Mouse (Mus musculus) midbrain, embryonic 10.5 days (tissue): ENCODE results near the gene Smarcad1. TPM values are rescaled to one million over a fixed set of nuclear protein-coding genes. Genes with fewer than 3 reads are reported as not detected.
A peak's percentile ranks its signal among the peaks of the same experiment; 100 is the strongest.
"Not testable (repeated sequence)": the region's sequence is repeated elsewhere in the genome, so short reads cannot be mapped to it uniquely, and the experiment has no call there.

Source experiments
- DNase-seq: peaks from one replicate; pipeline ENCODE4 v3.0.0-alpha.2; 2017; ENCODE audit warnings: low spot score
- H3K27ac ChIP-seq: fragments of 300-500 bp; sonication (generic); replicated peaks from 2 replicates; pipeline ENCODE4 v1.5.1; 2016; ENCODE audit warnings: mild to moderate bottlenecking
- H3K27me3 ChIP-seq: fragments of 300-500 bp; sonication (generic); 2 replicates; pipeline ENCODE4 v1.6.1; 2016; ENCODE audit warnings: low read depth, mild to moderate bottlenecking; ENCODE audit not compliant: poor library complexity, severe bottlenecking
- H3K36me3 ChIP-seq: fragments of 300-500 bp; sonication (generic); 2 replicates; pipeline ENCODE4 v1.6.1; 2016; ENCODE audit warnings: mild to moderate bottlenecking, moderate library complexity
- H3K4me1 ChIP-seq: fragments of 300-500 bp; sonication (generic); 2 replicates; pipeline ENCODE4 v1.6.1; 2016
- H3K4me3 ChIP-seq: fragments of 300-500 bp; sonication (generic); 2 replicates; pipeline ENCODE4 v1.5.1; 2016; ENCODE audit warnings: mild to moderate bottlenecking, moderate library complexity
- H3K9me3 ChIP-seq: fragments of 300-500 bp; sonication (generic); replicated peaks from 2 replicates; pipeline ENCODE4 v1.6.1; 2016; ENCODE audit warnings: mild to moderate bottlenecking
- WGBS: fragments of 180-500 bp; shearing (Covaris S2); methylation state at CpG from one replicate; pipeline ENCODE4 v1.1.7; 2016; 5-methylcytosine and 5-hydroxymethylcytosine counted together
- polyA plus RNA-seq: library from polyadenylated mRNA; unstranded; fragments of >200 nt; fragmentation: Nextera tagmentation; extraction: Ambion mirVana; gene quantifications from 2 replicates; pipeline ENCODE4 v1.2.1, GENCODE M21; 2016

Smarcad1 gene
- polyA plus RNA-seq, 1 experiment from 2014 or later: 116 TPM

- WGBS: 90% methylated on average over 4 of the region's 4 CpGs
- H3K4me3 ChIP-seq: no peak overlapping the region
- no peaks in the 10 kb centered on the region for H3K27me3 ChIP-seq
- no peaks in the 10 kb centered on the region for H3K4me1 ChIP-seq
- no peaks in the 10 kb centered on the region for H3K9me3 ChIP-seq
- no peak for DNase-seq
- H3K27ac ChIP-seq: no peak overlapping the region
- H3K36me3 ChIP-seq: no peaks in the 10 kb centered on the region
Measured at GRCm38 (mm10) chr6:65025130-65025529, 17.3 kb upstream of the Smarcad1 start.

GRCm38 (mm10) chr6:65034661-65035060 is 7.7 kb upstream of the Smarcad1 start:
- Histone ChIP-seq H3K27ac (no peak overlapping the region), H3K4me1 (no peaks in the 10 kb centered on the region), H3K4me3 (no peak overlapping the region), H3K36me3 (no peaks in the 10 kb centered on the region), H3K27me3 (no peaks in the 10 kb centered on the region), H3K9me3 (no peaks in the 10 kb centered on the region)
- DNase-seq: no peak
- 89% methylated on average over 2 of the region's 2 CpGs for WGBS

DNA sequence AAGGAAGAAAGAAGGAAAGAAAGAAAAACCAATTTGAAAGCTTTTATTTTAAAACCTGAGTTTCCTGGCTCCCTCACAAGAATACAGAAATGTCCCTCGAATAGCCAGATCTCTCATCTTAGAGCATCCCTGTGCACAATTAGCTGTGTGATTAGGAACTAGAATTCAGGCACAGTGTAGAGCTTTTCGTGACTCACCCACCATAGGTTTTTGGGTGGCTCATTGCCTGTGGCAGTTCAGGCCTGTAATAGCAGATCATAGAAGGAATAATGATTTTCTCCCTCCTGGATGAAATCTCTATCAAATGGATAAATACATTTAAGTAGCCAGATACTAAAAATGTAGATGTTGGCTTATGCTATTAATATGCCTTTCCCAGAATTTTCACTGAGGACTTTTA is 6.9 kb upstream of the Smarcad1 start:
- H3K27me3 ChIP-seq: no peaks in the 10 kb centered on the region
- H3K27ac ChIP-seq: no peak overlapping the region
- 88% methylated on average over 2 of the region's 2 CpGs for WGBS
- H3K4me3 ChIP-seq: no peak overlapping the region
- DNase-seq: no peak
- H3K36me3 ChIP-seq: no peaks in the 10 kb centered on the region
- no peaks in the 10 kb centered on the region for H3K4me1 ChIP-seq
- no peaks in the 10 kb centered on the region for H3K9me3 ChIP-seq

DNA sequence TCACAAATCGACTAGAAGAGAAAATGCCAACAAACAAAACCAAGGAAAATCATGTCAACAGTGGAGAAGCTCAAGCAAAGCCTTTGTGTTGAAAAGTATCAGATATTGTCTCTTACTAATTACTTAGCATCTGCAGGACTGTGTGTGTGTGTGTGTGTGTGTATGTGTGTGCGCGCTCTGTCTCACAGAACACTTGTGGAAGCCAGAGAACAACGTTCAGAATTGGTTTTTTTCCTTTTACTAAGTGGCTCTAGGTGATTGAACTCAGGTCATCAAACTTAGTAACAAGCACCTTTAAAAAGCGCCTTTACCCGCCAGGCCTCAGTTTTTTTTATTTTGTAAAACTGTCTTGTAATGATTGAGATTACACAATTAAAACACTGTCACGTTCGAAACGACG is 451 bp upstream of the Smarcad1 start:
- Histone ChIP-seq H3K27ac (peak overlapping the region; percentile 100), H3K36me3 (peaks cover 33% of the 10 kb centered on the region), H3K4me3 (peak overlapping the region; percentile 84), H3K9me3 (no peaks in the 10 kb centered on the region), H3K4me1 (peaks cover 15% of the 10 kb centered on the region), H3K27me3 (no peaks in the 10 kb centered on the region)
- 51% methylated on average over 10 of the region's 10 CpGs for WGBS
- peak; percentile 19 for DNase-seq

- peaks cover 45% of the 10 kb centered on the region for H3K36me3 ChIP-seq
- peak overlapping the region; percentile 84 for H3K4me3 ChIP-seq
- DNase-seq: no peak
- H3K27me3 ChIP-seq: no peaks in the 10 kb centered on the region
- H3K4me1 ChIP-seq: peaks cover 15% of the 10 kb centered on the region
- H3K27ac ChIP-seq: peak overlapping the region; percentile 100
- 16% methylated on average over 7 of the region's 7 CpGs for WGBS
- no peaks in the 10 kb centered on the region for H3K9me3 ChIP-seq
Measured at GRCm38 (mm10) chr6:65043241-65043640, 858 bp downstream of the Smarcad1 start.

GRCm38 (mm10) chr6:65049100-65049499 is 6.7 kb downstream of the Smarcad1 start:
- H3K27me3 ChIP-seq: no peaks in the 10 kb centered on the region
- H3K27ac ChIP-seq: no peak overlapping the region
- H3K4me3 ChIP-seq: no peak overlapping the region
- no peaks in the 10 kb centered on the region; the same call in 1 of the 2 replicates for H3K9me3 ChIP-seq
- H3K4me1 ChIP-seq: peaks cover 2% of the 10 kb centered on the region
- no peak for DNase-seq
- peaks cover 97% of the 10 kb centered on the region for H3K36me3 ChIP-seq
- WGBS: 94% methylated on average over 4 of the region's 4 CpGs

DNA sequence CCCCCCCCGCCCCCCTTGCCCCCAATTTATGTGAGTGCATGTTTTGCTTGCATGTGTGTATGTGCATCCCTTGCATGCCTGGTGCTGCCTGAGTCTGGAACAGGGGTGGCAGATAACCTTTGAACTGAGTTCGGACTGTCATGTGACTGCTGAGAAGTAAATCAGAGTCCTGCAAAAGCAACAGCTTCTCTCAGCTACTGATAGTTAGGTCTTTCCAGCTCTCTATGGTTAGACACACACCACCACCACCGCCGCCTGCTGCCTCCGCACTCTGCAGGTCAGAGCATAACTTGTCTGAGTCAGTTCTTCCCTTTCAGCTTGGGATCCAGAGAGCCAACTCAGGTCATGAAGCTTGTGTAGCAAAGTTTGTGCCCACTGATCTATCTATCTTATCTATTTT is 14.2 kb downstream of the Smarcad1 start:
- Histone ChIP-seq H3K27ac (no peak overlapping the region), H3K9me3 (no peaks in the 10 kb centered on the region), H3K27me3 (no peaks in the 10 kb centered on the region), H3K4me1 (no peaks in the 10 kb centered on the region), H3K36me3 (peaks cover 100% of the 10 kb centered on the region), H3K4me3 (no peak overlapping the region)
- DNase-seq: no peak
- WGBS: 94% methylated on average over 5 of the region's 5 CpGs

GRCm38 (mm10) chr6:65057137-65057536 is 14.8 kb downstream of the Smarcad1 start:
- not testable (repeated sequence) for H3K27me3 ChIP-seq, H3K4me3 ChIP-seq, H3K9me3 ChIP-seq, DNase-seq, H3K27ac ChIP-seq, H3K4me1 ChIP-seq
- WGBS: 84% methylated on average over 4 of the region's 4 CpGs
- H3K36me3 ChIP-seq: peaks cover 100% of the 10 kb centered on the region

- Histone ChIP-seq H3K27ac (no peak overlapping the region), H3K4me3 (no peak overlapping the region), H3K27me3 (no peaks in the 10 kb centered on the region), H3K4me1 (no peaks in the 10 kb centered on the region), H3K9me3 (no peaks in the 10 kb centered on the region), H3K36me3 (peaks cover 100% of the 10 kb centered on the region)
- no peak for DNase-seq
- WGBS: 95% methylated on average over 1 of the region's 1 CpGs
Measured at GRCm38 (mm10) chr6:65061049-65061448, 18.7 kb downstream of the Smarcad1 start.

- no peak for DNase-seq
- no peaks in the 10 kb centered on the region for H3K9me3 ChIP-seq
- H3K27me3 ChIP-seq: no peaks in the 10 kb centered on the region
- no peak overlapping the region for H3K4me3 ChIP-seq
- H3K36me3 ChIP-seq: peaks cover 86% of the 10 kb centered on the region
- no peak overlapping the region for H3K27ac ChIP-seq
- WGBS: 81% methylated on average over 2 of the region's 2 CpGs
- H3K4me1 ChIP-seq: no peaks in the 10 kb centered on the region
Measured at GRCm38 (mm10) chr6:65075201-65075600, 32.8 kb downstream of the Smarcad1 start.

- DNase-seq: no peak
- H3K4me1 ChIP-seq: no peaks in the 10 kb centered on the region
- no peak overlapping the region for H3K4me3 ChIP-seq
- H3K27ac ChIP-seq: no peak overlapping the region
- H3K27me3 ChIP-seq: no peaks in the 10 kb centered on the region
- 100% methylated on average over 1 of the region's 1 CpGs for WGBS
- no peaks in the 10 kb centered on the region for H3K9me3 ChIP-seq
- peaks cover 83% of the 10 kb centered on the region for H3K36me3 ChIP-seq
Measured at GRCm38 (mm10) chr6:65079139-65079538, 36.8 kb downstream of the Smarcad1 start.

- Histone ChIP-seq H3K27me3 (no peaks in the 10 kb centered on the region), H3K27ac (no peak overlapping the region), H3K4me3 (no peak overlapping the region), H3K36me3 (peaks cover 97% of the 10 kb centered on the region), H3K4me1 (no peaks in the 10 kb centered on the region), H3K9me3 (no peaks in the 10 kb centered on the region)
- DNase-seq: no peak
- 94% methylated on average over 2 of the region's 2 CpGs for WGBS
Measured at GRCm38 (mm10) chr6:65114902-65115301, 72.5 kb downstream of the Smarcad1 start.

DNA sequence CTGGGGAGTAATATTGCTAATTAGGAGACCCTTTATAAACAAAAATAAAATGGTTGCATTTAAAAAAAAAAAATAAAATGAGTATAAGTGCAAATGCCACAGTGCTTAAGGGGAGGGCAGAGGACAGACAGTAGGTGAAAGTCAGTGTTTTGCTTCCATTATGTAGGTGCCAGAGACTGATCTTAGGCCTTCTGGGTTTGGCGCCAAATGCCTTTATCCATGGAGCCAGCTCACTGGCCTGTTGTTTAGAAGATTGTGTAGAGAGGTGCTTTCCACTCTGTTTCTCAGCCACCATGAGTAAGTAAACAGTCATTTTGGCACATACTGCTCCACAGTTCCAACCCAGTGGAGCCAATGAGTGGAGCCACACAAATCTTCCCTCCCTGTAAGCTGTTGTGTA is 75.2 kb downstream of the Smarcad1 start:
- no peak for DNase-seq
- no peak overlapping the region for H3K27ac ChIP-seq
- WGBS: 93% methylated on average over 1 of the region's 1 CpGs
- no peak overlapping the region for H3K4me3 ChIP-seq
- peaks cover 80% of the 10 kb centered on the region for H3K36me3 ChIP-seq
- H3K9me3 ChIP-seq: no peaks in the 10 kb centered on the region
- H3K4me1 ChIP-seq: no peaks in the 10 kb centered on the region
- no peaks in the 10 kb centered on the region for H3K27me3 ChIP-seq
